Mouse (Mus musculus): ENCODE measurements around the gene Siah3. TPM values are rescaled to one million over a fixed set of nuclear protein-coding genes. Genes with fewer than 3 reads are reported as not detected.
"Not testable (repeated sequence)": the region's sequence is repeated elsewhere in the genome, so short reads cannot be mapped to it uniquely, and the experiment has no call there.

The Siah3 gene
- total RNA-seq, 1 experiment: not detected

DNA sequence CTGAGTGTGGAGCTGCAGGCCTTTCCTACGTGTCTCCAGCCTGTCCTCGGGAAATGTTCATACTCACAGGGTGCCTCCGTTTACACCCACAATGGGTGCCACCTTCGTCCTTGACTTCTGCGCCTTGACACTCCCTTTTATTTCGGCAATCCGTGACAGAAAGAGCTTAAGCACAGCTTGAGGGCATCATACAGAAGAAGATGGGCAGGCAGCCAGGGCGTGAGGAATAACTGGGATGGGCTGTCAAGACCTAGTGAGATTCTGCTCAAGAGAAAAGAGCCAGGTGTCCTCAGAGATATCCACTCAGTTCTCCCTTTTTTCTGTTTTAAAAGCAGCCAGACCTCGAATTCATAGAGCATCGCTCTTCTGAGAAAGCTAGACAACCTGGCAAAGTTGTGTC lies 21.2 kb upstream of the Siah3 start:
- DNase-seq (ENCODE audit: low read depth, low spot score): no peak
- no peak for TF ChIP-seq ZC3H11A (IDR thresholded peaks at IDR 0.05; ENCODE audit: borderline replicate concordance, low read depth, low read length)
- TF ChIP-seq CHD2 (IDR thresholded peaks at IDR 0.05; ENCODE audit: low read depth, low read length): no peak
- no peak for TF ChIP-seq HCFC1 (IDR thresholded peaks at IDR 0.05; ENCODE audit: borderline replicate concordance, insufficient read depth, low read length)
- no peak for TF ChIP-seq ZNF384 (IDR thresholded peaks at IDR 0.05; ENCODE audit: low read depth, low read length)
- TF ChIP-seq MAFK (IDR thresholded peaks at IDR 0.05; ENCODE audit: insufficient read depth, low read depth, low read length): no peak
- H3K9ac ChIP-seq (ENCODE audit: insufficient read depth, low read depth, low read length, poor library complexity, severe bottlenecking): no peak overlapping the region
- no peak overlapping the region for H3K4me3 ChIP-seq (ENCODE audit: insufficient read depth in 1 of 2, low read depth in 1 of 2, low read length in 2 of 2, poor library complexity in 1 of 2, severe bottlenecking in 1 of 2)
- no peaks in the 10 kb centered on the region for H3K4me1 ChIP-seq (ENCODE audit: control insufficient read depth in 2 of 2, insufficient read depth in 2 of 2, low read length in 2 of 2, poor library complexity in 1 of 2)
- H3K9me3 ChIP-seq (ENCODE audit: control insufficient read depth, insufficient read depth, low read depth, low read length): peaks cover 7% of the 10 kb centered on the region
- in situ Hi-C loops (cut with MboI; ENCODE audit: low sequenced_read_pairs in 2 of 2, unreplicated experiment in 2 of 2): no loop called here
- no peaks in the 10 kb centered on the region for H3K36me3 ChIP-seq (ENCODE audit: control insufficient read depth, insufficient read depth, low read length, poor library complexity, severe bottlenecking)
- no peak overlapping the region for H3K27ac ChIP-seq (ENCODE audit: insufficient read depth, low read depth, low read length, poor library complexity, severe bottlenecking)

DNA sequence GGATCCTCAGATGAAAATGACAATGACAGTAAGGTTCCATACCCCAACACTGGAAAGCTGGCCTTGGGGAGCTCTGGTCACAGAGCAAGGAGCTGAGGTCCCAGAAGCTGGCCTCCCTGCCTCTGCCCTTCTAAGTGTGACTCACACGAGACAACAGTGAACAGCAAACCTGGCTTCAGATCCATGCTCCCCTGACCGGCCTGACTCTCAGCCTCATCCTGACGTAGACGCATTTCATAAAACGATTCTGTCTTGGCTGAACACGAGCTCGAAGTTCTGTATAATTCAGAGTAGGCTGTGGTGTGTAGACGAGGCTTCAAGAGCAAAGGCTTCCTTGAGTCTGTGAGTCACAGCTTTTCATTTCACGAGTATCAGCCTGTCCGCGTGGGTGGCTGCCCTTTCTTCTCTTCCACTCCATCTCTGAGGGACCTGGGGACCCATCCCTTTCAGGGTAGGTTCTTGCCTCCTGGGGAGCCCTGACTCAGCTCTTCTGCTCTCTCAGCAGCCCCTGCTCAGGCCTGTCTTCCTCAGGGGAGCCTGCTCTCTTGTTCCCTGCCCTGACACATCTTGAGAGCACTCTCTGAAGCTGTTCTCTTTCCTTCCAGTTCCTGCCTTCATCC lies 11.2 kb upstream of the Siah3 start:
- no peak overlapping the region for H3K9ac ChIP-seq (ENCODE audit: insufficient read depth, low read depth, low read length, poor library complexity, severe bottlenecking)
- H3K9me3 ChIP-seq (ENCODE audit: control insufficient read depth, insufficient read depth, low read depth, low read length): no peaks in the 10 kb centered on the region
- no peaks in the 10 kb centered on the region for H3K4me1 ChIP-seq (ENCODE audit: control insufficient read depth in 2 of 2, insufficient read depth in 2 of 2, low read length in 2 of 2, poor library complexity in 1 of 2)
- no peak overlapping the region for H3K27ac ChIP-seq (ENCODE audit: insufficient read depth, low read depth, low read length, poor library complexity, severe bottlenecking)
- TF ChIP-seq ZC3H11A (IDR thresholded peaks at IDR 0.05; ENCODE audit: borderline replicate concordance, low read depth, low read length): no peak
- TF ChIP-seq MAFK (IDR thresholded peaks at IDR 0.05; ENCODE audit: insufficient read depth, low read depth, low read length): no peak
- no peak for TF ChIP-seq HCFC1 (IDR thresholded peaks at IDR 0.05; ENCODE audit: borderline replicate concordance, insufficient read depth, low read length)
- TF ChIP-seq ZNF384 (IDR thresholded peaks at IDR 0.05; ENCODE audit: low read depth, low read length): no peak
- H3K36me3 ChIP-seq (ENCODE audit: control insufficient read depth, insufficient read depth, low read length, poor library complexity, severe bottlenecking): no peaks in the 10 kb centered on the region
- H3K4me3 ChIP-seq (ENCODE audit: insufficient read depth in 1 of 2, low read depth in 1 of 2, low read length in 2 of 2, poor library complexity in 1 of 2, severe bottlenecking in 1 of 2): no peak overlapping the region
- DNase-seq (ENCODE audit: low read depth, low spot score): no peak
- in situ Hi-C loops (cut with MboI; ENCODE audit: low sequenced_read_pairs in 2 of 2, unreplicated experiment in 2 of 2): no loop called here

DNA sequence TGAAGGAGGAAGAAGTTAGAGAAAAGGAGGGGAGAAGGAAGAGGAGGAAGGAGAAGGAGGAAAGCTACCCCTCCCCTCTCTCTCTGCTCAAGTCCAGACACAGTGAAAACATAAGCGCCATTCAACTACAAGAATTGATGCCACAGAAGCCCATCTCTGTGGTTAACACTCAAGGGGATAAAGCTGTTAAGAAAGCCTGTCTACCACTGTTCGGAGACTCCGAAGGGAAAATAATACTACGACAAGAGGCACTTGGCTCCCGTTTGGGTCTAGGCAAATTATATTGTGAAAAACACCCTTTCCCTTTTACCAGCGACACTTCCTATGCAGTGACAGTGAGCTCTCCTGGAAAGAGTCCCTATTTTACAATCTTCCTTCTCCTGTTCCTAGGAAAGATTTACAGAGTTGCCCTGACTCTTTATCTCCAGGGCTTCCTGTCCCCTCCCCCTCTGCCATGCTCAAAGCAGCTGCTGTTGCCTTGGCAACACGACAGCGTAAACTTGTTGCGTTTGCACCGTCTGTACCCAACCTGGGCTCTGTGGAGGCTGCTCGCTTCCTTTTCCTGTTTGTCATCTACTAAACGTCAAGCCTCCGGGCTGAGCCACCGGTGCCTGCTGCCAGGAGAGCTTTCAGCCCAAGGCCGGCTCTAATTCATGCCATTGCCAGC lies 10.4 kb upstream of the Siah3 start:
- H3K27ac ChIP-seq (ENCODE audit: insufficient read depth, low read depth, low read length, poor library complexity, severe bottlenecking): no peak overlapping the region
- no peaks in the 10 kb centered on the region for H3K9me3 ChIP-seq (ENCODE audit: control insufficient read depth, insufficient read depth, low read depth, low read length)
- no peak overlapping the region for H3K9ac ChIP-seq (ENCODE audit: insufficient read depth, low read depth, low read length, poor library complexity, severe bottlenecking)
- H3K4me3 ChIP-seq (ENCODE audit: insufficient read depth in 1 of 2, low read depth in 1 of 2, low read length in 2 of 2, poor library complexity in 1 of 2, severe bottlenecking in 1 of 2): no peak overlapping the region
- no peak for DNase-seq (ENCODE audit: low read depth, low spot score)
- no peaks in the 10 kb centered on the region for H3K4me1 ChIP-seq (ENCODE audit: control insufficient read depth in 2 of 2, insufficient read depth in 2 of 2, low read length in 2 of 2, poor library complexity in 1 of 2)
- H3K36me3 ChIP-seq (ENCODE audit: control insufficient read depth, insufficient read depth, low read length, poor library complexity, severe bottlenecking): no peaks in the 10 kb centered on the region
- TF ChIP-seq HCFC1 (IDR thresholded peaks at IDR 0.05; ENCODE audit: borderline replicate concordance, insufficient read depth, low read length) (no peak), MAFK (IDR thresholded peaks at IDR 0.05; ENCODE audit: insufficient read depth, low read depth, low read length) (no peak), ZC3H11A (IDR thresholded peaks at IDR 0.05; ENCODE audit: borderline replicate concordance, low read depth, low read length) (no peak), CHD2 (IDR thresholded peaks at IDR 0.05; ENCODE audit: low read depth, low read length) (no peak), ZNF384 (IDR thresholded peaks at IDR 0.05; ENCODE audit: low read depth, low read length) (no peak)
- in situ Hi-C loops (cut with MboI; ENCODE audit: low sequenced_read_pairs in 2 of 2, unreplicated experiment in 2 of 2): no loop called here

- no peak overlapping the region for H3K9ac ChIP-seq (ENCODE audit: insufficient read depth, low read depth, low read length, poor library complexity, severe bottlenecking)
- H3K4me3 ChIP-seq (ENCODE audit: insufficient read depth in 1 of 2, low read depth in 1 of 2, low read length in 2 of 2, poor library complexity in 1 of 2, severe bottlenecking in 1 of 2): no peak overlapping the region
- DNase-seq (ENCODE audit: low read depth, low spot score): no peak
- TF ChIP-seq MAFK (IDR thresholded peaks at IDR 0.05; ENCODE audit: insufficient read depth, low read depth, low read length) (no peak), ZNF384 (IDR thresholded peaks at IDR 0.05; ENCODE audit: low read depth, low read length) (no peak), ZC3H11A (IDR thresholded peaks at IDR 0.05; ENCODE audit: borderline replicate concordance, low read depth, low read length) (no peak), CHD2 (IDR thresholded peaks at IDR 0.05; ENCODE audit: low read depth, low read length) (no peak), HCFC1 (IDR thresholded peaks at IDR 0.05; ENCODE audit: borderline replicate concordance, insufficient read depth, low read length) (no peak)
- H3K27ac ChIP-seq (ENCODE audit: insufficient read depth, low read depth, low read length, poor library complexity, severe bottlenecking): no peak overlapping the region
- no peaks in the 10 kb centered on the region for H3K36me3 ChIP-seq (ENCODE audit: control insufficient read depth, insufficient read depth, low read length, poor library complexity, severe bottlenecking)
- H3K9me3 ChIP-seq (ENCODE audit: control insufficient read depth, insufficient read depth, low read depth, low read length): no peaks in the 10 kb centered on the region
- in situ Hi-C loops (cut with MboI; ENCODE audit: low sequenced_read_pairs in 2 of 2, unreplicated experiment in 2 of 2): no loop called here
- no peaks in the 10 kb centered on the region for H3K4me1 ChIP-seq (ENCODE audit: control insufficient read depth in 2 of 2, insufficient read depth in 2 of 2, low read length in 2 of 2, poor library complexity in 1 of 2)
Measured at GRCm38 (mm10) chr14:75445948-75446281, 9.9 kb upstream of the Siah3 start.

GRCm38 (mm10) chr14:75446314-75446713 lies 9.5 kb upstream of the Siah3 start:
- H3K9me3 ChIP-seq (ENCODE audit: control insufficient read depth, insufficient read depth, low read depth, low read length); H3K27ac ChIP-seq (ENCODE audit: insufficient read depth, low read depth, low read length, poor library complexity, severe bottlenecking); H3K9ac ChIP-seq (ENCODE audit: insufficient read depth, low read depth, low read length, poor library complexity, severe bottlenecking); in situ Hi-C loops (cut with MboI; ENCODE audit: low sequenced_read_pairs in 2 of 2, unreplicated experiment in 2 of 2); H3K36me3 ChIP-seq (ENCODE audit: control insufficient read depth, insufficient read depth, low read length, poor library complexity, severe bottlenecking); H3K4me1 ChIP-seq (ENCODE audit: control insufficient read depth in 2 of 2, insufficient read depth in 2 of 2, low read length in 2 of 2, poor library complexity in 1 of 2); DNase-seq (ENCODE audit: low read depth, low spot score); H3K4me3 ChIP-seq (ENCODE audit: insufficient read depth in 1 of 2, low read depth in 1 of 2, low read length in 2 of 2, poor library complexity in 1 of 2, severe bottlenecking in 1 of 2): not testable (repeated sequence)

Data from ES-E14 (cell line).